Mouse (Mus musculus): ENCODE measurements at regions not wholly inside any gene's neighbourhood (a gene's known extent, or its start where the extent isn't known, plus 50 kb on each side); places are given as distances from the start of the nearest gene placed in this dataset.
A peak's percentile ranks its signal among the peaks of the same experiment; 100 is the strongest.
"Not testable (repeated sequence)": the region's sequence is repeated elsewhere in the genome, so short reads cannot be mapped to it uniquely, and the experiment has no call there.

DNA sequence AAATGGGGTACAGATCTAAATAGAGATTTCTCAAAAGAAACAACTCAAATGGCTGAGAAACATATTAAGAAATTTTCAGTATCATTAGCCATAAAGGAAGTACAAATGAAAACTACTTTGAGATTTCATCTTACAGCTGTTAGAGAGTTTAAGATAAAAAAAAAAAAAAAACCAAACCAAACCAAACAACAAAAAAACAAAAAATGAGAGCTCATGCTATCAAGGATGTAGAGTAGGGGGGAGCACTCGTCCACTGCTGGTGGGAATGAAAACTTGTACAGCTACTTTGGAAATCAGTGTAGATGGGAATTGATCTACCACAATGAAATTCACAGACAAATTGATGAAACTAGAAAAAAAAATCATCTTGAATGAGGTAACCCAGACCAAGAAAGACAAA is 201.9 kb upstream of the Sesn3 start:
- no peaks in the 10 kb centered on the region for H3K36me3 ChIP-seq (ENCODE audit: control insufficient read depth, insufficient read depth)
- H3K27ac ChIP-seq (ENCODE audit: low read length), result no peak overlapping the region
- H3K4me3 ChIP-seq (ENCODE audit: low read depth, low read length), result no peak overlapping the region
- no peaks in the 10 kb centered on the region for H3K4me1 ChIP-seq (ENCODE audit: control insufficient read depth, low read depth, low read length)
- no peaks in the 10 kb centered on the region for H3K27me3 ChIP-seq (ENCODE audit: control insufficient read depth, insufficient read depth, low read depth, low read length)
- no peaks in the 10 kb centered on the region for H3K9me3 ChIP-seq (replicated peaks; ENCODE audit: control insufficient read depth, low read length)
- 40% methylated on average over 1 of the region's 1 CpGs for WGBS (ENCODE audit: insufficient replicate concordance)
- no peak for ATAC-seq (ENCODE audit: low read depth)
- no peak overlapping the region for H3K4me2 ChIP-seq (ENCODE audit: low read depth, low read length)
- H3K9ac ChIP-seq (ENCODE audit: low read depth, low read length), result no peak overlapping the region

DNA sequence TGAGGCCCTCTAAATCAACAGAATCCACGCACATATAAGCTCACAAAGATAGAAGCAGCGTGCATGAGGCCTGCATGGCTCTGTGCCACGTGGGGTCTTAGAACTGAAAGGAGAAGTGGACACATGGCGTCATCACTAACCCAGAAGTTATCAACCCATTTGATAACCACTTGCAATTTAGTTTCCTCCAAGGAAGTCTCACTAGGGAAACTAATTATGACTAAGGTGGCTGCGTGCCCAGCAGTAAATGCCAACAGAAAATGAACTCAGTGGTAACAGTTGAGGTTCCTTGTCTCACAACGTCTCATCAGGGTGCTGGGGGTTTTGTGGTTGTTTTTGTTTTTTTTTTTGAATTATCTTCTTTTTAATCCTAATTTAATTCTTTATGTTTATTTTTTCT is 200.6 kb upstream of the Sesn3 start:
- H3K4me2 ChIP-seq (ENCODE audit: low read depth, low read length), result no peak overlapping the region
- 0 out of 2 replicates have a peak, but pooled peaks have one; percentile 19 for ATAC-seq (ENCODE audit: low read depth)
- H3K4me1 ChIP-seq (ENCODE audit: control insufficient read depth, low read depth, low read length), result no peaks in the 10 kb centered on the region
- H3K9ac ChIP-seq (ENCODE audit: low read depth, low read length), result no peak overlapping the region
- WGBS (ENCODE audit: insufficient replicate concordance), result 25% methylated on average over 6 of the region's 6 CpGs
- no peaks in the 10 kb centered on the region for H3K27me3 ChIP-seq (ENCODE audit: control insufficient read depth, insufficient read depth, low read depth, low read length)
- H3K36me3 ChIP-seq (ENCODE audit: control insufficient read depth, insufficient read depth), result no peaks in the 10 kb centered on the region
- H3K4me3 ChIP-seq (ENCODE audit: low read depth, low read length), result no peak overlapping the region
- H3K9me3 ChIP-seq (replicated peaks; ENCODE audit: control insufficient read depth, low read length), result no peaks in the 10 kb centered on the region
- H3K27ac ChIP-seq (ENCODE audit: low read length), result no peak overlapping the region

DNA sequence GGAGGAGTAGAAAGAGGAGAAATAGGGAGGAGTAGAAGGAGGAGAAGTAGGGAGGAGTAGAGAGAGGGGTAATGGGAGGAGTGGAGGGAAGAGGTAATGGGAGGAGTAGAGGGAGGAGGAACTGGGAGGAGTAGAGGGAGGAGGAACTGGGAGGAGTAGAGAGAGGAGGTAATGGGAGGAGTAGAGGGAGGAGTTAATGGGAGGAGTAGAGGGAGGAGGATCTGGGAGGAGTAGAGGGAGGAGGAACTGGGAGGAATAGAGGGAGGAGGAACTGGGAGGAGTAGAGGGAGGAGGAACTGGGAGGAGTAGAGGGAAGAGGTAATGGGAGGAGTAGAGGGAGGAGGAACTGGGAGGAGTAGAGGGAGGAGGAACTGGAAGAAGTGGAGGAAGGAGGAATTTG is 200.0 kb upstream of the Sesn3 start:
- H3K27me3 ChIP-seq (ENCODE audit: control insufficient read depth, insufficient read depth, low read depth, low read length); H3K4me2 ChIP-seq (ENCODE audit: low read depth, low read length); H3K9me3 ChIP-seq (replicated peaks; ENCODE audit: control insufficient read depth, low read length); ATAC-seq (ENCODE audit: low read depth); H3K36me3 ChIP-seq (ENCODE audit: control insufficient read depth, insufficient read depth); H3K27ac ChIP-seq (ENCODE audit: low read length); H3K9ac ChIP-seq (ENCODE audit: low read depth, low read length); H3K4me1 ChIP-seq (ENCODE audit: control insufficient read depth, low read depth, low read length); H3K4me3 ChIP-seq (ENCODE audit: low read depth, low read length): not testable (repeated sequence)

DNA sequence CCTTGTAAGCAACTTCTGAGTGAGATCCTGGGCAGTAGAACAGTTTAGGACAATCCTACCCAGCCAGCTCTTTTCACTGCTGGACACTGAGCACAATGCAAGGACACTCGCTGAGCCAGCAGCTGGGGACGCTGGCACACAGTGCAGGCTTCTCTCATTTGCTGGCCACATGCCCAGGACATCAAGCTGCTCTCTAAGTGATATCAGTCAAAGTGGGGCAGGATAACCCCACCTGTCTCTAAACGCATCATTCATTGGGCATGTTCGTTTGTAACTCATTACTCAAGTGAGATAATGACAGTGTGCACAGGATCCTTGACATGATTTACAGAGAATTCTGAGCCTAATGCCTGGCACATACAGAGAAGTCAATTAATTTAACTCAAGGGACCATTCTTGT is 199.4 kb upstream of the Sesn3 start:
- no peaks in the 10 kb centered on the region for H3K27me3 ChIP-seq (ENCODE audit: control insufficient read depth, insufficient read depth, low read depth, low read length)
- no peak overlapping the region for H3K9ac ChIP-seq (ENCODE audit: low read depth, low read length)
- no peaks in the 10 kb centered on the region for H3K36me3 ChIP-seq (ENCODE audit: control insufficient read depth, insufficient read depth)
- no peaks in the 10 kb centered on the region for H3K4me1 ChIP-seq (ENCODE audit: control insufficient read depth, low read depth, low read length)
- no peak overlapping the region for H3K4me3 ChIP-seq (ENCODE audit: low read depth, low read length)
- ATAC-seq (ENCODE audit: low read depth), result no peak
- 51% methylated on average over 4 of the region's 4 CpGs for WGBS (ENCODE audit: insufficient replicate concordance)
- no peak overlapping the region for H3K27ac ChIP-seq (ENCODE audit: low read length)
- no peaks in the 10 kb centered on the region for H3K9me3 ChIP-seq (replicated peaks; ENCODE audit: control insufficient read depth, low read length)
- no peak overlapping the region for H3K4me2 ChIP-seq (ENCODE audit: low read depth, low read length)

DNA sequence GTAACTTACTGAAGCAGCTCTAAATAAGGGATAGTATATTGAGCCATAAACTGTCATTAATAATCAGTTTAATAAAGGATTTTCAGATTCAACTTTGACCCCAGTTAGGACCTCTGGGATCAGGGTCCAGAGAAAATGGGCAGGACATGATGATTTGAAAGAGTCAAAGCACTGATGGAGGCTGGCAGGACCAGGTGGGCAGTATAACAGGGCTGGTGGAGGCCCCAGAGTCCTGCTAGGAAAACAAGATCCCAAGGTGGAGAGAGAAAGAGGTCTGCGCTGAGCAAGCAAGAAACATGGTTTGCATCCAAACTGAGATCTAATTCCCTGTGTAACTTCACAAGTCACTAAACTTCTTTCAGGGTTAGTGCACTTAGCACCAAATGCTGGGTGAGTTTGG is 199.0 kb upstream of the Sesn3 start:
- no peak overlapping the region for H3K4me2 ChIP-seq (ENCODE audit: low read depth, low read length)
- no peaks in the 10 kb centered on the region for H3K9me3 ChIP-seq (replicated peaks; ENCODE audit: control insufficient read depth, low read length)
- no peak overlapping the region for H3K4me3 ChIP-seq (ENCODE audit: low read depth, low read length)
- no peaks in the 10 kb centered on the region for H3K36me3 ChIP-seq (ENCODE audit: control insufficient read depth, insufficient read depth)
- H3K27me3 ChIP-seq (ENCODE audit: control insufficient read depth, insufficient read depth, low read depth, low read length), result no peaks in the 10 kb centered on the region
- no peak overlapping the region for H3K9ac ChIP-seq (ENCODE audit: low read depth, low read length)
- H3K27ac ChIP-seq (ENCODE audit: low read length), result no peak overlapping the region
- WGBS (ENCODE audit: insufficient replicate concordance), result 73% methylated on average over 1 of the region's 1 CpGs
- no peaks in the 10 kb centered on the region for H3K4me1 ChIP-seq (ENCODE audit: control insufficient read depth, low read depth, low read length)
- no peak for ATAC-seq (ENCODE audit: low read depth)

DNA sequence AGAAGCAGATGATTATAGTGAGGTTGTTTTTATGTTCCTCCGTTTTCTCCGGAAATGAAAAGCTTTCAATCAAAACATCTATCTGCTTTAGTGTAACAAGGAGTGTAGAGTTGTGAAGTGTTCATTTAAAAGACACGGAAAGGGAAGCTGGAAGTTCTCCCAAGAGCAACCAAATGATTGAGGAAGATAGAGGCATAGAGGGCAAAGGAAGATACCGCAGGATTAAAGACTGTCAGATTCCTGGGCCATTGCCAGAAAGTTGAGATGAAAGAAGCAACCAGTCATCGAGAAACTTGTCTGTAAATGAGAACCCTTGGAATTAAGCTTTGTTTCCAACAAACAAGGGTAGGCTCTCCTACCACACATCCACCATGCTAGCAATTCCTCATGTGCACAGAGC is 198.1 kb upstream of the Sesn3 start:
- no peak overlapping the region for H3K9ac ChIP-seq (ENCODE audit: low read depth, low read length)
- no peak overlapping the region for H3K4me2 ChIP-seq (ENCODE audit: low read depth, low read length)
- ATAC-seq (ENCODE audit: low read depth), result no peak
- H3K27me3 ChIP-seq (ENCODE audit: control insufficient read depth, insufficient read depth, low read depth, low read length), result no peaks in the 10 kb centered on the region
- WGBS (ENCODE audit: insufficient replicate concordance), result 62% methylated on average over 5 of the region's 5 CpGs
- no peaks in the 10 kb centered on the region for H3K9me3 ChIP-seq (replicated peaks; ENCODE audit: control insufficient read depth, low read length)
- H3K4me3 ChIP-seq (ENCODE audit: low read depth, low read length), result no peak overlapping the region
- H3K4me1 ChIP-seq (ENCODE audit: control insufficient read depth, low read depth, low read length), result no peaks in the 10 kb centered on the region
- H3K36me3 ChIP-seq (ENCODE audit: control insufficient read depth, insufficient read depth), result no peaks in the 10 kb centered on the region
- no peak overlapping the region for H3K27ac ChIP-seq (ENCODE audit: low read length)

DNA sequence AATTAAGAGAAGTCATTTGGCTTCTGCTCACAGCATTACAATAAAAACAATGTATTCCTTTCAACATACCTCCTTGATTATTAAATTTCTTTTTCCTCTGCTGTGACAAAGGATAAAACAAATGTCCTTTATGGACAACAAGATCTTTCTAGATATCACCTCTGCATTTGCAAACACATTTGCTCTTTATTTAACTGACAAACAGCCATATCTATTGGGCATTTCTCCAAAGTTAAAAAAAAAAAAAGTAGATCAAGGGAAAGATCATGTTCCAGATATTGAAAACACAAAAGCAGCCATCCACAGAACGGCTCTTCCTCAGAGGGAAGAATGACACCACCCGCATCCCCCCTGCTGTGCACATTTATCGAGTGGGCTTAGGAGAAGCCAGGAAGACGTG is 193.7 kb upstream of the Sesn3 start:
- no peaks in the 10 kb centered on the region for H3K9me3 ChIP-seq (replicated peaks; ENCODE audit: control insufficient read depth, low read length)
- 50% methylated on average over 4 of the region's 4 CpGs for WGBS (ENCODE audit: insufficient replicate concordance)
- no peak overlapping the region for H3K4me3 ChIP-seq (ENCODE audit: low read depth, low read length)
- no peaks in the 10 kb centered on the region for H3K4me1 ChIP-seq (ENCODE audit: control insufficient read depth, low read depth, low read length)
- H3K27ac ChIP-seq (ENCODE audit: low read length), result no peak overlapping the region
- H3K36me3 ChIP-seq (ENCODE audit: control insufficient read depth, insufficient read depth), result no peaks in the 10 kb centered on the region
- no peak overlapping the region for H3K4me2 ChIP-seq (ENCODE audit: low read depth, low read length)
- no peak for ATAC-seq (ENCODE audit: low read depth)
- no peaks in the 10 kb centered on the region for H3K27me3 ChIP-seq (ENCODE audit: control insufficient read depth, insufficient read depth, low read depth, low read length)
- H3K9ac ChIP-seq (ENCODE audit: low read depth, low read length), result no peak overlapping the region

DNA sequence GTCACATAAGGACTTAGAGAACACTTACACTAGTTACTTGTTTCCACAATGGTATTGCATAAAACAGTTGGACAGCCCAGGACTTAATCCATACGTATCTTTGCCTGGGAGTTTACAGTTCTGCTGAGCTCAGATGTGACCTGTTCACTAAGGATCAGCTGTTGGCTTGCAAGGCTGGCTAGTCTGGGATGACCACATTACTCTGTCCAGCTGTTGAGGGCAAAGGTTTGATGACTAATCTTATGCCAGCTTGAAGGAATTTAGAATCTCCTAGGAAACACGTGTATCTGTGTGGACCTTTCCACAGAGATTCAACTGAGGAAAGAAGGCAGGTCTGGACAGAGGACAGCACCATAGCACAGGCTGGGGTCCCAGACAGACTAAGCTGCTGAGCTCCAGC is 188.7 kb upstream of the Sesn3 start:
- Histone ChIP-seq H3K4me3 (ENCODE audit: low read depth, low read length) (no peak overlapping the region), H3K9ac (ENCODE audit: low read depth, low read length) (no peak overlapping the region), H3K9me3 (replicated peaks; ENCODE audit: control insufficient read depth, low read length) (no peaks in the 10 kb centered on the region), H3K4me1 (ENCODE audit: control insufficient read depth, low read depth, low read length) (no peaks in the 10 kb centered on the region), H3K36me3 (ENCODE audit: control insufficient read depth, insufficient read depth) (no peaks in the 10 kb centered on the region), H3K4me2 (ENCODE audit: low read depth, low read length) (no peak overlapping the region), H3K27ac (ENCODE audit: low read length) (no peak overlapping the region), H3K27me3 (ENCODE audit: control insufficient read depth, insufficient read depth, low read depth, low read length) (no peaks in the 10 kb centered on the region)
- WGBS (ENCODE audit: insufficient replicate concordance), result 33% methylated on average over 2 of the region's 2 CpGs
- no peak for ATAC-seq (ENCODE audit: low read depth)

DNA sequence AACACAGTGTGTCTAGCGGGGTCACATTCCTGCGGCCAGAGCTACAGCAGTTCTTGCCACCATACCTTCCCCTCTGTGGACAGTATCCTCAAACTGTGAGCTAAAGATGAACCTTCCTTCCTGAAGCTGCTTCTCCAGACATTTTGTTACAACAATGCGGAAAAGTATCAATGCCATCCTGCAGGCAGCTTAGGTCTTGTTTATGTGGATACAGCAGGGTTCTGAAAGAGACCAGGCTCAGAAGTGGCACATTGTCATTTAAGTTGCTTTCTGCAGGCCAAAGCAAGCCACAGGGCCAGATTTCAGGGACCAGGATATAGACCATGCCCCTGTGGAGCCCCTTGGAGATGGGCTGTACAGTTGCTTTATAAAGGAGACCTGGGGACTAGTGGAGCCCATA is 188.3 kb upstream of the Sesn3 start:
- no peak for ATAC-seq (ENCODE audit: low read depth)
- Histone ChIP-seq H3K9me3 (replicated peaks; ENCODE audit: control insufficient read depth, low read length) (no peaks in the 10 kb centered on the region), H3K27me3 (ENCODE audit: control insufficient read depth, insufficient read depth, low read depth, low read length) (no peaks in the 10 kb centered on the region), H3K4me1 (ENCODE audit: control insufficient read depth, low read depth, low read length) (no peaks in the 10 kb centered on the region), H3K4me2 (ENCODE audit: low read depth, low read length) (no peak overlapping the region), H3K4me3 (ENCODE audit: low read depth, low read length) (no peak overlapping the region), H3K36me3 (ENCODE audit: control insufficient read depth, insufficient read depth) (no peaks in the 10 kb centered on the region), H3K9ac (ENCODE audit: low read depth, low read length) (no peak overlapping the region), H3K27ac (ENCODE audit: low read length) (no peak overlapping the region)
- WGBS (ENCODE audit: insufficient replicate concordance), result 60% methylated on average over 3 of the region's 3 CpGs

DNA sequence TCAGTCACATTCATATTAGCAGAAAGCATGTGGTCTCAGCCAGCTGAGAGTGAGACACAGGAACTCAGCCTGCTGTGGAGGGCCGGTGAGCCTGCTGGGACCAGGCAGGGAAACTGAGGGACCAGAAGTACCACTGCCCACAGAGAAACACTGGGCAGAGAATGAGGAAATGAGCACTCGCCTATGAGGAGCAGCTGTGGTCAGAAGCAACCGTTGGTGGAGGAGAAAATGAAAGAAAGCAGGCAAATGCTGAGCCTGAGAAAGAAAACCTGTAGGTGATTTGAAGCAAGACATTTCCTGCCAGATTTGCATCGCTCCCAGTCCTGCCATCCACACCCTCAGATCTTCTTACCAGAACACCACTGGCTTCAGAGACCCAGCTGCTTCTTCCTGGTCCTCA is 187.0 kb upstream of the Sesn3 start:
- ATAC-seq (ENCODE audit: low read depth), result no peak
- 13% methylated on average over 4 of the region's 4 CpGs for WGBS (ENCODE audit: insufficient replicate concordance)
- no peak overlapping the region for H3K27ac ChIP-seq (ENCODE audit: low read length)

More for the DNA sequence above, 187.0 kb upstream of the Sesn3 start:
- no peaks in the 10 kb centered on the region for H3K4me1 ChIP-seq (ENCODE audit: control insufficient read depth, low read depth, low read length)
- H3K36me3 ChIP-seq (ENCODE audit: control insufficient read depth, insufficient read depth), result no peaks in the 10 kb centered on the region
- H3K4me3 ChIP-seq (ENCODE audit: low read depth, low read length), result no peak overlapping the region
- H3K9ac ChIP-seq (ENCODE audit: low read depth, low read length), result no peak overlapping the region
- no peaks in the 10 kb centered on the region for H3K27me3 ChIP-seq (ENCODE audit: control insufficient read depth, insufficient read depth, low read depth, low read length)
- H3K9me3 ChIP-seq (replicated peaks; ENCODE audit: control insufficient read depth, low read length), result no peaks in the 10 kb centered on the region
- no peak overlapping the region for H3K4me2 ChIP-seq (ENCODE audit: low read depth, low read length)
